Comparison of ENCODE assay signal across 13 mouse cellular contexts in the genomic region with DNA sequence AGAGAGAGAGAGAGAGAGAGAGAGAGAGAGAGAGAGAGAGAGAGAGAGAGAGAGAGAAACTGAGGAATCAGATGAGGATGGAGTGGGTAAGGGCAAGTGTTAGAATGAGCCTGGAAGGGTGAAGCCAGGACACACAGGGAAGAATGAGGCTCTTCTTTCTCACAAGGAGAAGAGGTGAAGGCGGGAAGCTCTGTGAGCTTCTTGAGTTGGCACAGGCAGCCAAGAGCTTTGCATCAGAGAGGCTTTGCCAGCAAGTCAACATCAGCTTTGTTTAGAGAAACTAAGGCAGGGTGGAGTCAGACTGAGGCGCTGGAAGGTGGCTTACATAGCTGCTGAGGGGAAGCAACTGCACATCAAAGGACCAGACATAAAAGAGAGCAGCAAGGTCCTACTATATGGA.
"Had no signal": no experiment of that assay in that cellular context is flagged by ENCODE, and none has a peak within 500 bp of the region (broad histone marks: within the 10 kb centered on the region; RNA-seq: fewer than 3 reads in every experiment).

No protein-coding gene starts in this region.

- DNase-seq: lung, adult 18-20 months; lung, embryonic 14.5 days; lung, postnatal 10 days; lung, postnatal 4 days; midbrain, embryonic 14.5 days; retina, postnatal 1 day; right cerebral cortex, adult 18-20 months; right cerebral cortex, postnatal 25 days; right cerebral cortex, postnatal 4 days; spleen, adult 18-20 months; thymus, adult 18-20 months; thymus, postnatal 14 days; thymus, postnatal 4 days had no signal
